13 mouse cellular contexts compared by ENCODE assay signal in genomic region chr14:18376206-18376605, GRCm38 (mm10). TPM values are rescaled to one million over a fixed set of nuclear protein-coding genes. Genes with fewer than 3 reads are reported as not detected.
DNase-seq lines count a peak whose midpoint lies in the region; ATAC-seq lines count a peak whose summit lies in the region.
"Had no signal": no experiment of that assay in that cellular context is flagged by ENCODE, and none has a peak within 500 bp of the region (broad histone marks: within the 10 kb centered on the region; RNA-seq: fewer than 3 reads in every experiment).

No protein-coding gene starts in this region.

- no peak overlapping the region for H3K9ac ChIP-seq in kidney, embryonic 16.5 days (replicated peaks; ENCODE audit: low read length)
- H3K9ac ChIP-seq: limb, embryonic 13.5 days; neural tube, embryonic 15.5 days; stomach, embryonic 15.5 days had no signal

- WGBS in kidney, embryonic 16.5 days = 72% methylated on average over 3 of the region's 3 CpGs

- no peak overlapping the region for H3K4me2 ChIP-seq in kidney, embryonic 16.5 days (replicated peaks; ENCODE audit: low read depth, low read length)
- H3K4me2 ChIP-seq: limb, embryonic 13.5 days; neural tube, embryonic 15.5 days; stomach, embryonic 15.5 days had no signal

- H3K4me1 ChIP-seq in kidney, embryonic 16.5 days (ENCODE audit: insufficient read depth, low read length) = peaks cover 7% of the 10 kb centered on the region; the same call in 1 of the 2 replicates
- H3K4me1 ChIP-seq: stomach, embryonic 15.5 days had no signal

- H3K27ac ChIP-seq in kidney, embryonic 16.5 days (ENCODE audit: low read length) = no peak overlapping the region
- H3K27ac ChIP-seq: limb, embryonic 13.5 days; neural tube, embryonic 15.5 days; stomach, embryonic 15.5 days had no signal

- no peak for ATAC-seq in kidney, embryonic 16.5 days (ENCODE audit: low FRiP score, low TSS enrichment)

- no peaks in the 10 kb centered on the region for H3K9me3 ChIP-seq in kidney, embryonic 16.5 days (ENCODE audit: low read length)
- H3K9me3 ChIP-seq: limb, embryonic 13.5 days; neural tube, embryonic 15.5 days; stomach, embryonic 15.5 days had no signal

- peak; percentile 46 for DNase-seq in adrenal gland, postnatal 14 days
- DNase-seq in adrenal gland, adult 8-10 months = no peak
- peak; percentile 60 to 62 for DNase-seq in kidney, adult 8-10 months
- peak; percentile 54 for DNase-seq in gonadal fat pad, adult 2 months (ENCODE audit: low read depth)
- DNase-seq in skeletal muscle tissue, adult 2 months (ENCODE audit: low read depth, low spot score) = peak; percentile 73
- no peak for DNase-seq in frontal cortex, postnatal 10 days (ENCODE audit: low spot score in 2 of 2)
- no peak for DNase-seq in layer of hippocampus, adult 8-10 months (ENCODE audit: low spot score in 2 of 2)
- DNase-seq: right cerebral cortex, postnatal 25 days; thymus, postnatal 4 days had no signal

- no peaks in the 10 kb centered on the region for H3K27me3 ChIP-seq in kidney, embryonic 16.5 days (ENCODE audit: insufficient read depth, low read length)
- H3K27me3 ChIP-seq: limb, embryonic 13.5 days; neural tube, embryonic 15.5 days; stomach, embryonic 15.5 days had no signal

- H3K4me3 ChIP-seq in kidney, embryonic 16.5 days (ENCODE audit: low read length) = no peak overlapping the region
- H3K4me3 ChIP-seq: limb, embryonic 13.5 days; neural tube, embryonic 15.5 days; stomach, embryonic 15.5 days had no signal

- H3K36me3 ChIP-seq in kidney, embryonic 16.5 days (ENCODE audit: insufficient read depth, low read length) = no peaks in the 10 kb centered on the region
- H3K36me3 ChIP-seq: limb, embryonic 13.5 days; neural tube, embryonic 15.5 days; stomach, embryonic 15.5 days had no signal

RNA-seq across cellular contexts. Expression of gene Ube2e1, which starts 44.5 kb away (rescaled TPM):
- total RNA-seq in adrenal gland, postnatal 14 days (2021) = 64.7 and 67.0 TPM in 2 replicates
- total RNA-seq in adrenal gland, adult 8-10 months (2022) = 100 to 1,000 TPM in 1 of 4 experiments, 10 to 100 TPM in 3; 75.9 to 101 (median 93.4) TPM
- 131 and 141 TPM in 2 replicates for polyA plus RNA-seq in kidney, embryonic 16.5 days (2015; fragmentation: Nextera tagmentation; extraction: Ambion mirVana)
- polyA plus RNA-seq in gonadal fat pad, adult 2 months (2012; rRNA removed) = 37.7 and 40.2 TPM in 2 replicates
- 100 to 1,000 TPM; 110 to 135 (median 116) TPM for total RNA-seq in layer of hippocampus, adult 8-10 months (2022)

Comparison
In these comparisons a context has a peak if more than half of its experiments do, and no peak if none do; other contexts are left out.
1. DNase-seq: peak in adrenal gland, postnatal 14 days (single experiment), kidney, adult 8-10 months (2 of 2), gonadal fat pad, adult 2 months (single experiment) and skeletal muscle tissue, adult 2 months (single experiment); none in adrenal gland, adult 8-10 months (single experiment), frontal cortex, postnatal 10 days (0 of 2) and layer of hippocampus, adult 8-10 months (0 of 2).